Mouse (Mus musculus): ENCODE results near the gene Gid4.

DNA sequence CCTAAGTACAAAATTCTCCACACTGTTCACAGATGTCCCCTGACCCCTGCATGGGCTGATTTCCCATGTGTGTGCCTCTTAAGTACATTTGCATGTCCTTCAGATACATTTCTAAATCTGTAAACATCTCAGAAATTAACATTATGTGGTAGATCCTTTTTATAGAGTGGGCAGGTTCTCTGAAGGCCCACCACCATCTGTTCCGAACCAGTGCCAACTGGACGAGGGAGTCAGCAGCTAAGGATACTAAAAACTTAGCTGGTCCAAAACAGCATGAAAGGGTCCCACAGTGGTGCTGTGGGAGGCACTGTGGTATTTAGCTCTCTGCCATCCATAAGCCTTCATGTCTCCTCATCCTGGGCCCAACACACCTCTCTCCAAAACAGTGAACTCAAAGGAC is 19.8 kb upstream of the Gid4 start:
- TF ChIP-seq CTCF (IDR thresholded peaks at IDR 0.05; ENCODE audit: low read depth, low read length), result no peak
- no peak for TF ChIP-seq POLR2A (IDR thresholded peaks at IDR 0.05; ENCODE audit: extremely low read depth, insufficient read depth, low read length)
